Mouse (Mus musculus): ENCODE results near the gene Esrrg.

The Esrrg gene

GRCm38 (mm10) chr1:188221226-188221792 lies 612.7 kb downstream of the Esrrg start:
- Histone ChIP-seq H3K4me3 (replicated peaks; ENCODE audit: low read length) (no peak overlapping the region), H3K36me3 (ENCODE audit: insufficient read depth, low read length) (no peaks in the 10 kb centered on the region), H3K9me3 (ENCODE audit: low read length) (no peaks in the 10 kb centered on the region), H3K27me3 (ENCODE audit: insufficient read depth, low read length) (no peaks in the 10 kb centered on the region), H3K4me1 (replicated peaks; ENCODE audit: low read depth, low read length) (no peaks in the 10 kb centered on the region)
- no peak for TF ChIP-seq POU5F1 (IDR thresholded peaks at IDR 0.05; ENCODE audit: borderline replicate concordance, low read length)
- no peak for TF ChIP-seq CTCF (conservative IDR thresholded peaks at IDR 0.05; ENCODE audit: low read length)
- no peak for TF ChIP-seq NANOG (IDR thresholded peaks at IDR 0.05; ENCODE audit: borderline replicate concordance, low read length)

- H3K4me1 ChIP-seq (replicated peaks; ENCODE audit: low read depth, low read length), result no peaks in the 10 kb centered on the region
- TF ChIP-seq NANOG (IDR thresholded peaks at IDR 0.05; ENCODE audit: borderline replicate concordance, low read length) (no peak), CTCF (conservative IDR thresholded peaks at IDR 0.05; ENCODE audit: low read length) (no peak), POU5F1 (IDR thresholded peaks at IDR 0.05; ENCODE audit: borderline replicate concordance, low read length) (no peak)
Observed at GRCm38 (mm10) chr1:188233036-188233724, 624.6 kb downstream of the Esrrg start.

GRCm38 (mm10) chr1:188238636-188239035 lies 630.0 kb downstream of the Esrrg start:
- H3K9me3 ChIP-seq (ENCODE audit: low read length), result no peaks in the 10 kb centered on the region
- H3K36me3 ChIP-seq (ENCODE audit: insufficient read depth, low read length), result no peaks in the 10 kb centered on the region
- no peaks in the 10 kb centered on the region for H3K27me3 ChIP-seq (ENCODE audit: insufficient read depth, low read length)
- H3K4me3 ChIP-seq (replicated peaks; ENCODE audit: low read length), result no peak overlapping the region
- no peak for TF ChIP-seq NANOG (IDR thresholded peaks at IDR 0.05; ENCODE audit: borderline replicate concordance, low read length)
- TF ChIP-seq POU5F1 (IDR thresholded peaks at IDR 0.05; ENCODE audit: borderline replicate concordance, low read length), result no peak
- TF ChIP-seq CTCF (conservative IDR thresholded peaks at IDR 0.05; ENCODE audit: low read length), result no peak
- no peaks in the 10 kb centered on the region for H3K4me1 ChIP-seq (replicated peaks; ENCODE audit: low read depth, low read length)

More at GRCm38 (mm10) chr1:188233036-188233724, 624.6 kb downstream of the Esrrg start:
- Histone ChIP-seq H3K9me3 (ENCODE audit: low read length) (no peaks in the 10 kb centered on the region), H3K27me3 (ENCODE audit: insufficient read depth, low read length) (no peaks in the 10 kb centered on the region), H3K36me3 (ENCODE audit: insufficient read depth, low read length) (no peaks in the 10 kb centered on the region), H3K4me3 (replicated peaks; ENCODE audit: low read length) (no peak overlapping the region)

- no peak for TF ChIP-seq CTCF (conservative IDR thresholded peaks at IDR 0.05; ENCODE audit: low read length)
- Histone ChIP-seq H3K36me3 (ENCODE audit: insufficient read depth, low read length) (no peaks in the 10 kb centered on the region), H3K9me3 (ENCODE audit: low read length) (peaks cover 23% of the 10 kb centered on the region), H3K4me1 (replicated peaks; ENCODE audit: low read depth, low read length) (no peaks in the 10 kb centered on the region), H3K4me3 (replicated peaks; ENCODE audit: low read length) (no peak overlapping the region), H3K27me3 (ENCODE audit: insufficient read depth, low read length) (no peaks in the 10 kb centered on the region)
Observed at GRCm38 (mm10) chr1:188241766-188242165, 633.2 kb downstream of the Esrrg start.

- TF ChIP-seq CTCF (conservative IDR thresholded peaks at IDR 0.05; ENCODE audit: low read length), result no peak
- no peak for TF ChIP-seq POU5F1 (IDR thresholded peaks at IDR 0.05; ENCODE audit: borderline replicate concordance, low read length)
- no peak for TF ChIP-seq NANOG (IDR thresholded peaks at IDR 0.05; ENCODE audit: borderline replicate concordance, low read length)
- Histone ChIP-seq H3K36me3 (ENCODE audit: insufficient read depth, low read length) (no peaks in the 10 kb centered on the region), H3K27me3 (ENCODE audit: insufficient read depth, low read length) (no peaks in the 10 kb centered on the region), H3K4me3 (replicated peaks; ENCODE audit: low read length) (no peak overlapping the region), H3K9me3 (ENCODE audit: low read length) (peaks cover 3% of the 10 kb centered on the region; the same call in 1 of the 2 replicates), H3K4me1 (replicated peaks; ENCODE audit: low read depth, low read length) (no peaks in the 10 kb centered on the region)
Observed at GRCm38 (mm10) chr1:188257500-188257899, 648.9 kb downstream of the Esrrg start.

GRCm38 (mm10) chr1:188260259-188261107 lies 651.9 kb downstream of the Esrrg start:
- H3K36me3 ChIP-seq (ENCODE audit: insufficient read depth, low read length), result no peaks in the 10 kb centered on the region
- H3K9me3 ChIP-seq (ENCODE audit: low read length), result 0 out of 2 replicates have a peak, but pooled peaks cover 3% of the 10 kb centered on the region
- no peak for TF ChIP-seq POU5F1 (IDR thresholded peaks at IDR 0.05; ENCODE audit: borderline replicate concordance, low read length)
- H3K4me3 ChIP-seq (replicated peaks; ENCODE audit: low read length), result no peak overlapping the region
- no peaks in the 10 kb centered on the region for H3K27me3 ChIP-seq (ENCODE audit: insufficient read depth, low read length)
- H3K4me1 ChIP-seq (replicated peaks; ENCODE audit: low read depth, low read length), result no peaks in the 10 kb centered on the region

GRCm38 (mm10) chr1:188261903-188262682 lies 653.5 kb downstream of the Esrrg start, which contains the start of gene Ush2a:
TSS of gene Ush2a (plus strand) at chr1:188262023.
- no peak within 1 kb of the TSS for H3K4me3 ChIP-seq (replicated peaks; ENCODE audit: low read length)
- H3K36me3 ChIP-seq (ENCODE audit: insufficient read depth, low read length), result no peaks in the 10 kb centered on the region
- 0 out of 2 replicates have a peak, but pooled peaks cover 3% of the 10 kb centered on the region for H3K9me3 ChIP-seq (ENCODE audit: low read length)
- no peaks in the 10 kb centered on the region for H3K27me3 ChIP-seq (ENCODE audit: insufficient read depth, low read length)
- H3K4me1 ChIP-seq (replicated peaks; ENCODE audit: low read depth, low read length), result no peaks in the 10 kb centered on the region
- TF ChIP-seq CTCF (conservative IDR thresholded peaks at IDR 0.05; ENCODE audit: low read length) (no peak), NANOG (IDR thresholded peaks at IDR 0.05; ENCODE audit: borderline replicate concordance, low read length) (no peak), POU5F1 (IDR thresholded peaks at IDR 0.05; ENCODE audit: borderline replicate concordance, low read length) (no peak)

Measured in E14TG2a.4 (cell line).